Mouse (Mus musculus) E14TG2a.4 (cell line): ENCODE measurements around the gene Serpina12.

Experiments
- H3K27me3 ChIP-seq: 2 replicates; pipeline ENCODE4 v1.6.1; 2014; ENCODE audit warnings: low read length, control low read depth; ENCODE audit not compliant: insufficient read depth
- H3K36me3 ChIP-seq: 2 replicates; pipeline ENCODE4 v1.6.1; 2014; ENCODE audit warnings: low read length, control low read depth; ENCODE audit not compliant: insufficient read depth
- H3K4me1 ChIP-seq: replicated peaks from 2 replicates; pipeline ENCODE4 v1.6.1; 2014; ENCODE audit warnings: low read depth, low read length, control low read depth
- H3K4me3 ChIP-seq: replicated peaks from 2 replicates; pipeline ENCODE4 v1.5.1; 2014; ENCODE audit warnings: mild to moderate bottlenecking, low read length
- H3K9me3 ChIP-seq: 2 replicates; pipeline ENCODE4 v1.6.1; 2014; ENCODE audit warnings: low read length, control low read depth
- CTCF ChIP-seq: conservative IDR thresholded peaks from 2 replicates; pipeline ENCODE4 v1.5.1; 2014; ENCODE audit warnings: low read length
- NANOG ChIP-seq: IDR thresholded peaks from 2 replicates; pipeline ENCODE4 v1.6.1; 2014; ENCODE audit warnings: borderline replicate concordance, low read length, mixed read lengths
- POU5F1 ChIP-seq: IDR thresholded peaks from 2 replicates; pipeline ENCODE4 v1.6.1; 2014; ENCODE audit warnings: low read length, borderline replicate concordance

The Serpina12 gene

DNA sequence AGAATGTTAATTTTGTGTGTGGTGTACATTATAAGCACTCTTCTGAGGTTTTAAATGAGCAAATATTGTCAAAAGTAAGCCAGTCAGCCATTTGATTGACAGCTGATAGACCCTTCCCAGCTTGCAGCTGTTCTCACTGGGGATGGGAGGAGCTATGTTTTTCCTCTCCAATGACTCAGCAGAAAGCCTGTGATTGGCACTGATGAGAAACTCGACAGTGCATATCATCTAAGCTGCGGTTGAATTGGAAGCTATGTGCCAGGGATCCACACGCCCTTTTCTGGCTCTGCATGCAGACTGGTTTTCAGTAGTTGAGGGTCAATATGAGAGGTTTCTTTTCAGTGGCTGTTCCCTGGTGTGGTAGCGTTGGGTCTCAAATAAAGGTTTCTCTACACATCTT is 20.3 kb upstream of the Serpina12 start:
- H3K9me3 ChIP-seq: no peaks in the 10 kb centered on the region
- no peak overlapping the region for H3K4me3 ChIP-seq
- peaks cover 16% of the 10 kb centered on the region; the same call in 1 of the 2 replicates for H3K27me3 ChIP-seq
- H3K36me3 ChIP-seq: no peaks in the 10 kb centered on the region
- no peaks in the 10 kb centered on the region; the same call in 1 of the 2 replicates for H3K4me1 ChIP-seq
- TF ChIP-seq POU5F1 (no peak), NANOG (no peak), CTCF (no peak)

DNA sequence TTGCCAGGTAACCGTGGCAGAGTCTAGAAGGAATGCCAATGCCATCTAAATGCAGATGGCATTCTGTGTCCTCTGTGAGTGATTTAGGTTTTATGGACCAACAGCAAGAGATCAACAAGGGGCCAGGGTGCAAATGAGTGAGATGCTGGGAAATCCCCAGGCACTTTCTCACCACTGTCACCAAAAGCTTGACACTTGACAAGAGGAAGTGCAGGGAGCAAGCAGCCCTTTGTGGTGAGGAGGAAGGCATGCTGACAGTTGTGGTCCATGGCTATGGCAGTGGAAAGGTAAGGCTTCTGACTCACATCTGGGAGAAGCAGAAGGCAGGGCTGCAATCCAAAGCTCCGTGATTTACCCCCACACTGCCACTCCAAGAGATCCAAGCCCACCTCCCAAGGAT is 17.6 kb upstream of the Serpina12 start:
- no peaks in the 10 kb centered on the region for H3K36me3 ChIP-seq

DNA sequence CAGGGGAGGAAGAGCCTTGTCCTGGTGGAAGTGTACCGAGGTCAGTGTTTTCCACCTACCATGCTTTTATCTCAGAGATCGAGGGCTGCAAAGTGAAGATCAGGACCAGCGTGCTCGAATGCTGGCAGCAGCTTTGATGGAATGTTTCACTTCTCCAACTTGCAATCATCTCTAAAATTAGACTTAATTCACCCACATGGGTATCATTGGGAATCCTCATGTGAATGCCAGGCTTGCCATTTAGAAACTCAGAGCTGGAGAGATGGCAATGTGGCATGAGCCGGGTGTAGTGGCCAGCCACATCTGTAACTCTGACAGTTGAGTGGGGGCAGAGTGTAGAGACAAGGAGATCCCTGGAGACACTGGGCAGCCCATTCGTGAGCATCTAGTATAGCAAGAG is 15.9 kb upstream of the Serpina12 start:
- TF ChIP-seq CTCF: no peak
- no peak for TF ChIP-seq NANOG
- no peak for TF ChIP-seq POU5F1
- H3K36me3 ChIP-seq: no peaks in the 10 kb centered on the region
- H3K27me3 ChIP-seq: peaks cover 35% of the 10 kb centered on the region
- no peaks in the 10 kb centered on the region; the same call in 1 of the 2 replicates for H3K4me1 ChIP-seq
- no peak overlapping the region for H3K4me3 ChIP-seq
- H3K9me3 ChIP-seq: no peaks in the 10 kb centered on the region

More for the DNA sequence above, 17.6 kb upstream of the Serpina12 start:
- Histone ChIP-seq H3K27me3 (peaks cover 28% of the 10 kb centered on the region), H3K9me3 (no peaks in the 10 kb centered on the region), H3K4me1 (no peaks in the 10 kb centered on the region; the same call in 1 of the 2 replicates), H3K4me3 (no peak overlapping the region)
- TF ChIP-seq CTCF: no peak
- TF ChIP-seq POU5F1: no peak
- TF ChIP-seq NANOG: no peak

DNA sequence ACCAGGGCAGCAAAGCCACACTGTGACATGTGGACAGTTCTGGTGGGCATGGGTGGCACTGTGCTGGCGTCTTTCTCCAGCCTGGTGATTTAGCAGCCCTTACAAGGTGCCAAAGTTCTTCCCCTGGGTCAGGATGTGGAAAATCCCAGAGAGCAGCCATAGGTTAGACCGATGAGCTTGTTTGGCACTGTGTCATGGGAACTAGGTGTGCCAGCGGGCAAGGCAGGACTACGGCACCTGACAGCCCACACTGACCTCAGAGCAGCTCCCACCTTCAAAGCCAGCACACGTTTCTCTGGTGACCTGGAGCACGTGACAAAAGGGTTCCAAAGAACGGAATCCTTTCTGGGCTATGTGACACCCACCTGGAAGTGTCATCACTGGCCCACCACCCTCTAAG is 13.3 kb upstream of the Serpina12 start:
- TF ChIP-seq POU5F1 (no peak), NANOG (no peak), CTCF (no peak)
- no peak overlapping the region for H3K4me3 ChIP-seq
- H3K36me3 ChIP-seq: no peaks in the 10 kb centered on the region
- peaks cover 25% of the 10 kb centered on the region for H3K27me3 ChIP-seq
- no peaks in the 10 kb centered on the region for H3K9me3 ChIP-seq
- no peaks in the 10 kb centered on the region for H3K4me1 ChIP-seq

DNA sequence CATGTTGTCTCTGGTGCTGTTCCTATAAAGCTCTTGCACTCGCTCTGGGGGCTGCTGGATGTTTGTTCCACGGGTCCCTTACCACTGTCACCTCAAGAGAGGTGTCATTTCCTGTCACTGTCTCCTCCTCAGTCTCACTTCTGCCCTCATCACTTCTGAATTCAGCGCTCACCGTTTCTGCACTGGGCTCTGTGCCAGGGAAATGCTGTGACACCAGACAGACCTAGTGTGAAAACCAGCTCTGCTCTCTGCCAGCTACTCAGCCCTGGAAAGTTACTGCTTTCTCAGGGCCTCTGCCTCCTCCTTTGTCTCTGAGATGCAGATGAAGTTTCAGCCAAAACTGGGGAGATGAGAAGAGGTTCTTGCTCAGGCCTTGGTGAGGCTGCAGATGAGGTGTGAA is 12.8 kb upstream of the Serpina12 start:
- TF ChIP-seq NANOG (no peak), POU5F1 (no peak), CTCF (no peak)
- no peaks in the 10 kb centered on the region for H3K4me1 ChIP-seq

DNA sequence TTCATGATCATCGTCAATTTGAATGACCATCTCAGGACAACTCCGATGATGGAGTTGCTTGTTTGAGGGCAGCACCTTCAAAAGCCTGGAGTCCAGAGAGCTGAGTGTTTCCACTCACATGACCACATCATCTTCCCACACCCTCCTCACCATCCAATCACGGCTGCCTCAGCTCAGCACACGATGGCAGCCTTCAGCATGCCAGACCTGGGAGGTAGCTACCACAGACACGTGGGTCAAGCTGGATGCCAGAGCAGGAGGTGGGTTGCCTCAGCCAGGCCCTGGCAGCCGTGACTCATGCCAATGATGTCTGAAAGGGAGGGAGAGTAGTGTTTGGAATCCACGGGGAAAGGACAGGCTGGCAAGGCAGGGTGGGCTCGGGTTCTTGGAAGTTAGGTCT is 11.5 kb upstream of the Serpina12 start:
- Histone ChIP-seq H3K36me3 (no peaks in the 10 kb centered on the region), H3K27me3 (peaks cover 22% of the 10 kb centered on the region), H3K9me3 (no peaks in the 10 kb centered on the region), H3K4me1 (no peaks in the 10 kb centered on the region), H3K4me3 (no peak overlapping the region)
- no peak for TF ChIP-seq POU5F1
- TF ChIP-seq CTCF: no peak
- TF ChIP-seq NANOG: no peak

More for the DNA sequence above, 12.8 kb upstream of the Serpina12 start:
- peaks cover 23% of the 10 kb centered on the region for H3K27me3 ChIP-seq
- no peaks in the 10 kb centered on the region for H3K9me3 ChIP-seq
- H3K36me3 ChIP-seq: no peaks in the 10 kb centered on the region
- no peak overlapping the region for H3K4me3 ChIP-seq

DNA sequence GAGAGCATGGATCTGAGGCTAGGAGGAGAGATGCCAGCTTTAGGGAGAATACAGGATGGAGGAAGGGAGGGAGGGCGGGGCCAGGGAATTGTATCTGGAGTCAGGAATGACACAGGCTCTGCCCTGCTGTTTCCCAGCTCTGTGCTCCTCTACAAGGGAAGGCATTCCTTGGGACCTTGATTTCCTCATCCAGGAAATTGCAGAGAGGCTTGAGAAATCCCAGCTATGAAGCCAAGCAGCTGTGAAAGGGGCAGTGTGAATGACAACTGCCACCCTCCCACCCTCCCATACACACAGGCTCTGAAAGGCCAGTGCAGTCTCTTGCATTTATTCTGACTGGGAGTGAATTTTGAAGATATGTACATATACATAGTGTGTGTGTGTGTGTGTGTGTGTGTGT is 9.8 kb upstream of the Serpina12 start:
- H3K9me3 ChIP-seq: no peaks in the 10 kb centered on the region
- H3K4me1 ChIP-seq: no peaks in the 10 kb centered on the region
- H3K27me3 ChIP-seq: peaks cover 14% of the 10 kb centered on the region
- TF ChIP-seq NANOG (no peak), POU5F1 (no peak), CTCF (no peak)
- no peaks in the 10 kb centered on the region for H3K36me3 ChIP-seq
- no peak overlapping the region for H3K4me3 ChIP-seq

DNA sequence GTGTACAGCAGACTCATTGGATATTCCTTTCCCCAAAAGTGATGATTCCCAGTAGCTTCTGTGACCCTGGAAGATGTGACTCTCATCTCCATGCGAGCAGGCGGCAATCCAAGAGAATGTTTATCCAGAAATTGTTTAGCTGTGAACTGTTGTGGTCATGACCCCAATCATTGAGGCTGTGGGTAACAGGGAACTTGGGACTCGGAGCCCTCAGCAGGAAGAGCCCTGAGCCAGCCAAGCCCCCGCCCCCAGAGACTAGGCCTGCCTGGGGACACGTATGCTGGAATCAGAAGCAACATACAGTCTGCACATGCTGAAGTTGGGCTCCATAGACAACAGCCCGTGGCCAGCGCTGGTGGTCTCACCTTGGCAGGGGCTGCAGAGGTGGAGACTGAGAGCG is 1.5 kb upstream of the Serpina12 start:
- Histone ChIP-seq H3K4me1 (peaks cover 7% of the 10 kb centered on the region; the same call in 1 of the 2 replicates), H3K27me3 (no peaks in the 10 kb centered on the region), H3K4me3 (no peak overlapping the region), H3K9me3 (no peaks in the 10 kb centered on the region), H3K36me3 (no peaks in the 10 kb centered on the region)
- no peak for TF ChIP-seq POU5F1
- TF ChIP-seq NANOG: no peak
- no peak for TF ChIP-seq CTCF

DNA sequence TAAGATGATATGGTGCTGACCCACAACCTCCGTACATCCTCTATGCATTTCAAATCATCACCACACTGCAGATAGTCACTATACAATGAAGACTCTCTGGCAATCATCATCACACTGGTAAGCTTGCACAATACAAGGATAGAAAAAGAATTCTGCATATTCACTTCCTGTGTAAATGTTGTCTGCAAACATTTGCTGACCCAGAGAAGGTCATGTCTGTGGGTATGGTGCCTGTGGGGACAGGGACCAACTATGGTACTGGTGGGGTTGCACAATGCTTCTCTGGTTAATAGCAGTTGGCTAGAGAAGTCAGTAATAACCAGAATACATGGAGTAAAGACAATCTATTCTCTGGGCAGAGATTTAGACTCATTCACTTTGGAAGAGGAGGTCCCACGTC is 1.5 kb downstream of the Serpina12 start:
- peaks cover 7% of the 10 kb centered on the region; the same call in 1 of the 2 replicates for H3K4me1 ChIP-seq
- H3K36me3 ChIP-seq: no peaks in the 10 kb centered on the region
- H3K27me3 ChIP-seq: no peaks in the 10 kb centered on the region
- no peak overlapping the region for H3K4me3 ChIP-seq
- TF ChIP-seq CTCF (no peak), NANOG (no peak), POU5F1 (no peak)
- H3K9me3 ChIP-seq: no peaks in the 10 kb centered on the region
